Mouse (Mus musculus): ENCODE results near the gene Gm20388.

Gm20388 gene

GRCm38 (mm10) chr8:120016424-120016823 is 105.8 kb downstream of the Gm20388 start:
- DNase-seq, result no peak

GRCm38 (mm10) chr8:120017349-120017748 is 106.7 kb downstream of the Gm20388 start:
- no peak for DNase-seq

- no peak for DNase-seq
Measured at GRCm38 (mm10) chr8:120017786-120018185, 107.1 kb downstream of the Gm20388 start.

GRCm38 (mm10) chr8:120018379-120018778 is 107.7 kb downstream of the Gm20388 start:
- no peak for DNase-seq

- no peak for DNase-seq
Measured at GRCm38 (mm10) chr8:120019297-120019696, 108.7 kb downstream of the Gm20388 start.

GRCm38 (mm10) chr8:120020298-120020697 is 109.7 kb downstream of the Gm20388 start:
- no peak for DNase-seq

GRCm38 (mm10) chr8:120026199-120026598 is 115.6 kb downstream of the Gm20388 start:
- DNase-seq, result no peak

GRCm38 (mm10) chr8:120026991-120027390 is 116.3 kb downstream of the Gm20388 start:
- DNase-seq, result no peak

GRCm38 (mm10) chr8:120030447-120030846 is 119.8 kb downstream of the Gm20388 start:
- no peak for DNase-seq

GRCm38 (mm10) chr8:120032549-120033208 is 122.0 kb downstream of the Gm20388 start:
- DNase-seq, result no peak

- DNase-seq, result peak; percentile 43
Measured at GRCm38 (mm10) chr8:120034471-120034870, 123.8 kb downstream of the Gm20388 start.

- no peak for DNase-seq
Measured at GRCm38 (mm10) chr8:120036111-120036510, 125.5 kb downstream of the Gm20388 start.

GRCm38 (mm10) chr8:120036578-120036977 is 125.9 kb downstream of the Gm20388 start:
- no peak for DNase-seq

GRCm38 (mm10) chr8:120037199-120037598 is 126.6 kb downstream of the Gm20388 start:
- DNase-seq, result peak; percentile 72

GRCm38 (mm10) chr8:120037611-120038010 is 127.0 kb downstream of the Gm20388 start:
- DNase-seq, result no peak

- DNase-seq, result no peak
Measured at GRCm38 (mm10) chr8:120038741-120039140, 128.1 kb downstream of the Gm20388 start.

- DNase-seq, result no peak
Measured at GRCm38 (mm10) chr8:120039313-120039919, 128.8 kb downstream of the Gm20388 start.

- peak; percentile 75 for DNase-seq
Measured at GRCm38 (mm10) chr8:120040861-120041260, 130.2 kb downstream of the Gm20388 start.

GRCm38 (mm10) chr8:120042542-120043312 is 132.1 kb downstream of the Gm20388 start:
- DNase-seq, result no peak

- no peak for DNase-seq
Measured at GRCm38 (mm10) chr8:120044907-120045306, 134.3 kb downstream of the Gm20388 start.

GRCm38 (mm10) chr8:120045471-120045870 is 134.8 kb downstream of the Gm20388 start:
- DNase-seq, result peak; percentile 73

GRCm38 (mm10) chr8:120046258-120047020 is 135.8 kb downstream of the Gm20388 start:
- DNase-seq, result peak; percentile 87

- no peak for DNase-seq
Measured at GRCm38 (mm10) chr8:120049949-120050348, 139.3 kb downstream of the Gm20388 start.
